Mouse (Mus musculus) intestine, embryonic 15.5 days (tissue): Measurements from ENCODE around the gene Ano7. TPM values are rescaled to one million over a fixed set of nuclear protein-coding genes. Genes with fewer than 3 reads are reported as not detected.
"Not testable (repeated sequence)": the region's sequence is repeated elsewhere in the genome, so short reads cannot be mapped to it uniquely, and the experiment has no call there.

Experiments
- ATAC-seq: fragments of 200-750 bp; cut with Nextera tagmentation; 2 replicates; pipeline ENCODE4 v1.8.0; 2017; ENCODE audit warnings: moderate TSS enrichment, moderate library complexity
- H3K27ac ChIP-seq: fragments of 300-500 bp; sonication (generic); 2 replicates; pipeline ENCODE4 v1.5.1; 2015; ENCODE audit warnings: mild to moderate bottlenecking, inconsistent platforms
- H3K27me3 ChIP-seq: fragments of 300-500 bp; sonication (generic); replicated peaks from 2 replicates; pipeline ENCODE4 v1.6.1; 2015; ENCODE audit warnings: inconsistent platforms
- H3K36me3 ChIP-seq: fragments of 300-500 bp; sonication (generic); 2 replicates; pipeline ENCODE4 v1.6.1; 2015; ENCODE audit warnings: inconsistent platforms
- H3K4me1 ChIP-seq: fragments of 300-500 bp; sonication (generic); replicated peaks from 2 replicates; pipeline ENCODE4 v1.6.1; 2015; ENCODE audit warnings: inconsistent platforms
- H3K4me2 ChIP-seq: fragments of 300-500 bp; sonication (generic); replicated peaks from 2 replicates; pipeline ENCODE4 v1.6.1; 2015; ENCODE audit warnings: mild to moderate bottlenecking, inconsistent platforms
- H3K4me3 ChIP-seq: fragments of 300-500 bp; sonication (generic); replicated peaks from 2 replicates; pipeline ENCODE4 v1.5.1; 2015; ENCODE audit warnings: inconsistent platforms
- H3K9ac ChIP-seq: fragments of 300-500 bp; sonication (generic); 2 replicates; pipeline ENCODE4 v1.6.1; 2015; ENCODE audit warnings: inconsistent platforms
- H3K9me3 ChIP-seq: fragments of 300-500 bp; sonication (generic); 2 replicates; pipeline ENCODE4 v1.6.1; 2016; ENCODE audit warnings: inconsistent platforms
- WGBS: fragments of 180-500 bp; shearing (Covaris S2); methylation state at CpG from one replicate; pipeline ENCODE4 v1.1.7; 2015; 5-methylcytosine and 5-hydroxymethylcytosine counted together
- polyA plus RNA-seq: library from polyadenylated mRNA; unstranded; fragments of >200 nt; fragmentation: Nextera tagmentation; extraction: Ambion mirVana; gene quantifications from 2 replicates; pipeline ENCODE4 v1.2.1, GENCODE M21; 2015

The Ano7 gene
- polyA plus RNA-seq, 1 experiment from 2014 or later = 2.0 TPM

DNA sequence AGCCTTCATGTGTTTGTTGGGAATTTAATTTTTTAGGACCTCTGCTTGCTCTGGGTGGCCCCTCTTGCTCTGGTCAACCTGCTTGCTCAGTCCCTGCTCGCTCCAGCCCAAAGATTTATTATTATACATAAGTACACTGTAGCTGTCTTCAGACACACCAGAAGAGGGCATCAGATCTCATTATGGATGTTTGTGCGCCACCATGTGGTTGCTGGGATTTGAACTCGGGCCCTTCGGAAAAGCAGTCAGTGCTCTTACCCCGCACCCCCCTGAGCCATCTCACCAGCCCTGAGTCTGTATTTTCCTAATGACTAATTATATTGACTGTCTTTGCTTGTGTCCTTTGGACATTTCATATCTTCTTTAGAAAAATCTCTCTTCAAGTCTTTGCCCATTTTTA, 5.4 kb downstream of the Ano7 start:
- Histone ChIP-seq H3K27me3 (no peaks in the 10 kb centered on the region), H3K36me3 (no peaks in the 10 kb centered on the region), H3K27ac (no peak overlapping the region), H3K9ac (no peak overlapping the region), H3K4me2 (no peak overlapping the region), H3K9me3 (no peaks in the 10 kb centered on the region), H3K4me1 (no peaks in the 10 kb centered on the region), H3K4me3 (no peak overlapping the region)
- ATAC-seq = no peak
- WGBS = 75% methylated on average over 5 of the region's 5 CpGs

DNA sequence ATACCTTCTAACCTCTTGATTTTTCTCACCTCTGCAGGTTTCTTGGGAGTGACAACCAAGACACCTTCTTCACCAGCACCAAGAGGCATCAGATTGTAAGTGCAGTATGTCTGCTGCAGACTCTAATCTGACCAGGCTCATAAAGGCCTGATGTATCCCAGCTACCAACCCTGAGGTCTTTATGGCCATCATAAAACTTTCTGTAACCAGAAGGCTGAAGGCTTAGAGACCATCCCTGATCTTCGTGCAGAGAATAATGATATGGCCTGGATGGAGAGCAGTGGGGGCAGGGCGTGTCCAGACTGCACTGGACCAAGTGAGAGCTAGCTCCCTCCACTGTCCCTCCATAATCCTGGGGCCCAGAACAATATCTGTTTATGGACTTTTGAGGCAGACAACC, 13.5 kb downstream of the Ano7 start:
- H3K27ac ChIP-seq = no peak overlapping the region
- H3K36me3 ChIP-seq = no peaks in the 10 kb centered on the region
- peak; percentile 67 for ATAC-seq
- H3K27me3 ChIP-seq = no peaks in the 10 kb centered on the region
- H3K4me1 ChIP-seq = no peaks in the 10 kb centered on the region
- no peaks in the 10 kb centered on the region for H3K9me3 ChIP-seq
- H3K4me3 ChIP-seq = no peak overlapping the region
- no peak overlapping the region for H3K9ac ChIP-seq
- no peak overlapping the region for H3K4me2 ChIP-seq
- WGBS = 30% methylated on average over 2 of the region's 2 CpGs

DNA sequence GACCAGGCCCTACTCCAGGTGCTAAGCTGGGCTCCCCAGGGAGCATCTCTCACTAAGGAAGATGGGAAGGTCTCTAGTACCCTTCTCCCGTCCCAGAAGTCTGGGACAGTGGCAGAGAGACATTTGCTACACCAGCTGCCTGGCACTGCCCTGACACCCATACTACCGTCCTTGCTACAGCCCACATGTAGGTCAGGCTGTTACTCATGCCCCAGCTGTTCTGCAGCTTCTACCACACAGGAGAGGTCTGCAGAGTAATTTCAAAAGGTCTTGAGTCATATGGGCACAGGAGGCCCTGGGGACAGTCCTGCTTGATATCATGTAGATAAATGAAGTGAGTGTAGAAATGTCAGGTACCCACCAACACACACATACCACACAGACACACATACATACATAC, 15.2 kb downstream of the Ano7 start:
- no peak overlapping the region for H3K9ac ChIP-seq
- H3K27ac ChIP-seq = no peak overlapping the region
- no peak for ATAC-seq
- H3K27me3 ChIP-seq = no peaks in the 10 kb centered on the region
- H3K4me1 ChIP-seq = no peaks in the 10 kb centered on the region
- no peaks in the 10 kb centered on the region for H3K9me3 ChIP-seq
- 81% methylated on average over 2 of the region's 2 CpGs for whole genome bisulfite sequencing
- H3K4me2 ChIP-seq = no peak overlapping the region
- H3K36me3 ChIP-seq = no peaks in the 10 kb centered on the region
- no peak overlapping the region for H3K4me3 ChIP-seq

DNA sequence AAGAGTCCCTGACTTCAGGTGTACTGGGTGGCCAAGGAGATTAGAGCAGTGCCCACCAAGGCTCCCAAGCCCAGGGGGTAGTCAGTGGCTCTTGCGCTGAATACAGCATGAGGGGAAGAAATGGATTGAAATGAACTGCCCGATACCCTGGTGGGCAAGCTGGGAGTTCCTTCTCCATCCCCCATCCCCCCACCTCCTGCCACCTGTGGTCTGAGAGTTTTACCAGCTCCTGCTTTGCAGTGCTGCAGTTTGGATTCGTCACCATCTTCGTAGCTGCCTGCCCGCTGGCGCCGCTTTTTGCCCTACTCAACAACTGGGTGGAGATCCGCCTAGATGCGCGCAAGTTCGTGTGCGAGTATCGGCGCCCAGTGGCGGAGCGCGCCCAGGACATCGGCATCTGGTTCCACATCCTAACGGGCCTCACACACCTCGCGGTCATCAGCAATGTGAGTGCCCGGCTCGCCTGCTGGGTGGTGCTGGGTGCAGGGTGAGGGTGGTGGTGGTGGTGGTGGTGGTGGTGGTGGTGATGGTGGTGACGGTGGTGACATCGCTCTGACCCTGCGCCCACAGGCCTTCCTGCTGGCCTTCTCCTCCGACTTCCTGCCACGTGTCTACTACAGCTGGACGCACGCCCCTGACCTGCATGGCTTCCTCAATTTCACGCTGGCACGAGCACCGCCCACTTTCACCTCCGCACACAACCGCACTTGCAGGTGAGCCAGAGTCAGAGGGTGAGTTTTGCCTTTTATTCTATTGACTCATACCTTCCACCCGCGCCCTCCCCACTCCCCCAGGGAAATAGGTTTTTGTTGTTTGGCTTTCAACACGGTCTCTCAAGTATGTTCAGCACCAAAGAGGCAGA, 27.7 kb downstream of the Ano7 start:
- peak overlapping the region; percentile 23 for H3K4me3 ChIP-seq
- 15% methylated on average over 38 of the region's 38 CpGs for WGBS
- no peaks in the 10 kb centered on the region for H3K9me3 ChIP-seq
- no peak overlapping the region for H3K27ac ChIP-seq
- peaks cover 1% of the 10 kb centered on the region; the same call in 1 of the 2 replicates for H3K36me3 ChIP-seq
- ATAC-seq = peak; percentile 42
- no peak overlapping the region for H3K9ac ChIP-seq
- no peaks in the 10 kb centered on the region for H3K27me3 ChIP-seq
- H3K4me1 ChIP-seq = peaks cover 5% of the 10 kb centered on the region
- peak overlapping the region; percentile 59 for H3K4me2 ChIP-seq

DNA sequence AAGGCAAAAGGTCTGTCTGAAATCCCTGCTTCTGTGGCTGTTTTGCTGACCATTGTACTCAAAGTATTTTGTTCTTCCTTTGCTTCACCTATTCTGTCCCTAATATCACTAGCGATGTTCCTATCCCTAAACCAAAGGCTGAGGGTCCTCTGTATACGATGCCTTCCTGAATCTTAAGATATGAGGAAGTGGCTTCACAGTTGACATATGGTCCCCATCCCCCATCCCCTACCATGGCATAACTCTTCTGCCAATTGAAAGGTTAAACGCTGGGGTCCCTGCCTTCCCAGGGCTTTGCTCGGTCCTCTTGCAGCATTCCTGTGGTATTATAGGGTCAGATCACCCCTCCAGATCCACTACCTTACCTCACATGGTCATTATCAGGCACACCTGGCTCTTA, 29.7 kb downstream of the Ano7 start:
- Histone ChIP-seq H3K9me3 (no peaks in the 10 kb centered on the region), H3K4me1 (peaks cover 5% of the 10 kb centered on the region), H3K27ac (no peak overlapping the region), H3K4me3 (no peak overlapping the region), H3K4me2 (no peak overlapping the region), H3K27me3 (no peaks in the 10 kb centered on the region), H3K36me3 (peaks cover 19% of the 10 kb centered on the region), H3K9ac (no peak overlapping the region)
- no peak for ATAC-seq
- 80% methylated on average over 4 of the region's 4 CpGs for WGBS

DNA sequence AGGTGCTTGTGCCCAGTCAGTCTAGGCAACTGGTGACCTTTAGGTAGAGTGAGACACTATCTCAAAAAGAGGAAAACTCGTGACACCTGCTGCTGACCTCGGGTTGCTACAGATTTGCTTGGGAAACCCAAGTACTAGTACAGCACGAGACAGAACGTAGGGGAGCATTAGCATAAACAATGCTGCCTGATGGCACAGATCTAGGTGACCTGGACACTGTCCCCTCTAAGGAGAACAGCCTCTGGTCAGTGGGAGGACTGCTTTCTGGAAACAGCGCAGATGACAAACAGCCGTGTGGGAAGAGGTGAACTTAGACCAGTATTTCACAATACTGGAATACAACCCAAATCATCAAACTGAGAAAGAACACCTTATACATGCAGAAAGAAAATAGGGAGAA, 58.4 kb downstream of the Ano7 start:
- H3K9ac ChIP-seq = no peak overlapping the region
- H3K4me2 ChIP-seq = no peak overlapping the region
- H3K27me3 ChIP-seq = no peaks in the 10 kb centered on the region
- no peaks in the 10 kb centered on the region for H3K9me3 ChIP-seq
- peaks cover 48% of the 10 kb centered on the region for H3K36me3 ChIP-seq
- no peak overlapping the region for H3K4me3 ChIP-seq
- no peak overlapping the region for H3K27ac ChIP-seq
- no peak for ATAC-seq
- H3K4me1 ChIP-seq = no peaks in the 10 kb centered on the region
- 85% methylated on average over 6 of the region's 6 CpGs for WGBS

DNA sequence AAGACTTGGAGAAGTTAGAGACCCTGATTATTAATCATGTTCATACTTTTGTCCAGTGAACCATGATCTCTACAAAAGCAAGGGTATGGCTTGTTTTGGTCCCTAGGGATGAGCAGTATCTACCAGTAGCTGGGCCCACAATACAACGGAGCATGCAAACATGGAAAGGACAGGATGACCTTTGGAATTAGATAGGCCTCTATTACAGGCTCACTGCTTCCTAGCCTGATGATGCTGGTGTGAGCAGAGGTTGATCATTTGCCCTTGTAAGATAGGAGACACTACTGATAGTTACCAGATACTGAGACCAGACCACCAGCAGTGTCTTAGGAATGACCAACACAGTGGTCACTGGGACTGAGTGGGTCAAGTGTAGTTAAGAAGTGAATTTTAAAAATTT, 65.6 kb downstream of the Ano7 start:
- peak; percentile 36; the same call in 1 of the 2 replicates for ATAC-seq
- H3K9me3 ChIP-seq = no peaks in the 10 kb centered on the region
- 74% methylated on average over 1 of the region's 1 CpGs for WGBS
- no peak overlapping the region for H3K4me2 ChIP-seq
- peaks cover 12% of the 10 kb centered on the region for H3K4me1 ChIP-seq
- no peaks in the 10 kb centered on the region for H3K27me3 ChIP-seq
- H3K4me3 ChIP-seq = no peak overlapping the region
- no peak overlapping the region for H3K9ac ChIP-seq
- H3K27ac ChIP-seq = no peak overlapping the region
- peaks cover 19% of the 10 kb centered on the region for H3K36me3 ChIP-seq

DNA sequence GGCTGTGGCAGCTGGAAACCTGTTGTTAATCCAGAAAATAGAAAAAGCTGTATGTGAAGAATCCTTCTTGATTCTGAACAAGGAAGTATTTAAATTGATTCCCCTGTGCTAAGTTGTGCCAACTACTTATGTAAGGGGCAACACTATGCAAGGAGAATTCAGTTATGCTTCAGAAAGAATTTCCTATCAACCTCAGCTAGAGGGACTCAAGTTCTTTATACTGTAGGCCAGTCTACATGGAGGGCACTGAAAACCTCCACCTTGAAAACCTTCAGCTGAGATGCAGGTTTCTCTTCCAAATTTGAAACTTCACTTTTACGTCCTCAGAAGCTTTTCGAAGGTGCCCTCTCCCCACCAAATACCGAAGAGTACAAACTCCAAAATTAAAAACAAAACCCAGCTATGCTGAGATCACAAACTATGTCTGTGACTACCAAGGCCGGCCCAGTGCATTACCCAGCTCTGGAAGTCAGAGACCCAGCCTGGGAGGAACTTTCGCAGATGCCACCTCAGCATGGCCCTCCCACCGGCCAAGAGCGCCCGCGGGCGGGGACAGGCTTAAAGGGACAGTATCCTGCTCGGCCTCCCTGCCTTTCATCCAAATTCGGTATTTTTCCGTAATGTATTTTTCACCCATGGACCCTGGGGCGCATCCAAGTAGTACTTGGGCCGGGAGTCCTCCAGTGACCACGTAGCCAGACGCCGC, 70.8 kb downstream of the Ano7 start:
- peaks cover 12% of the 10 kb centered on the region for H3K4me1 ChIP-seq
- ATAC-seq = peak; percentile 83
- WGBS = 3% methylated on average over 18 of the region's 18 CpGs
- peak overlapping the region; percentile 65 for H3K4me2 ChIP-seq
- no peaks in the 10 kb centered on the region for H3K27me3 ChIP-seq
- H3K9me3 ChIP-seq = no peaks in the 10 kb centered on the region
- H3K27ac ChIP-seq = peak overlapping the region; percentile 93
- peak overlapping the region; percentile 87 for H3K9ac ChIP-seq
- no peaks in the 10 kb centered on the region; the same call in 1 of the 2 replicates for H3K36me3 ChIP-seq
- H3K4me3 ChIP-seq = peak overlapping the region; percentile 78

DNA sequence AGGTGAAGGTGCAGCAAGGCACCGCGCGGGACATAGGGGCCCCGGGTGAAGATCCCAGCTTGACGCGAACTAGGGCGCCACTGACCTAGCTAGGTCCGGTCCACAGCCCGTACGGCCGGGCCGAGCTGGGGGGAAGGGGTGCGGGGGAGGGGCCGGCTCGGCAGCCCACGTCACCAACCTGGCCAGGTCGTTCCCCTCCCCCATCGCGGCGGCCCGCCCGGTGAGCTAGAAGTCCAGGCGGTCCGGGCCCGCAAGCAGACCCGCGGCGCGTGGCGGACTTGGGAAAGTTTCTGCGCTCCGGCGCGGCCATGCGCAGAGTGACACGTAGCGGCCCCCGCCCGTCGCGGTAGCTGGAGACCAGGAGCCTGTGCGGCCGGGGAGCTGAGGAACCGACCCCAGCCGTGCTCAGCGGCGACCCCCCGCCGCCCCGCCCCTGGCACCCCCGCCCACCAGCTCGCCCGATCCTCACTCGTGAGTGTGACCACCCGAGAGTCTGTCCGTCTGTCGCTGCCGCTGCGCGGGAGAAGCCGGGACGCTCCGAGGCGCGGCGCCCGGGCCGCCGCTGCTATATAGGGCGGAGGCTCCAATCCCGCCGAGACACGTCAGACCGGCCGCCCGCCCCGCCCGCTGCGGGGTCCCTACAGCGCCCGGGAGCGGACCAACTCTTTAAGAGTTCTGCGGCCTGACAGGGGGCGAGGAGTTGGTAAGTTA, 71.5 kb downstream of the Ano7 start:
- Histone ChIP-seq H3K27me3 (no peaks in the 10 kb centered on the region), H3K36me3 (no peaks in the 10 kb centered on the region; the same call in 1 of the 2 replicates), H3K9ac (peak overlapping the region; percentile 87), H3K27ac (peak overlapping the region; percentile 93), H3K4me2 (peak overlapping the region; percentile 65), H3K4me3 (peak overlapping the region; percentile 78), H3K4me1 (peaks cover 12% of the 10 kb centered on the region), H3K9me3 (no peaks in the 10 kb centered on the region)
- under 1% methylated on average over 83 of the region's 84 CpGs for WGBS
- ATAC-seq = peak; percentile 96

DNA sequence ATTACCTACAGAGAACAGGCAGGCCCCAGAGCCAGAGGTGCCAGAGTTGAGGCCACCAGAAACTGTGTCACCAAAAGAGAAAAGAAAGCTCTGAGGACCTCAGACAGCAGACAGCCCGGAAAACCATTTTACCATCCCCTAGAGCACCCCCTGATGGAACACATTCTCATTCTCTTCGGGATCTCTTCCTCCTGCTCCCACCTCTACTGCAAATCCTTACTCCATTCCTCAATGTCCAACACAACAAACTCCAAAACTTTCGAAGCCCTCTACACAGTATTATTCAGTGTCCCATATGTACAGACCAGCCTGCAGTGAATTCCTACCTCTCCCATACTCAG, 72.1 kb downstream of the Ano7 start:
- Histone ChIP-seq H3K27ac (peak overlapping the region; percentile 93), H3K36me3 (no peaks in the 10 kb centered on the region; the same call in 1 of the 2 replicates), H3K9me3 (no peaks in the 10 kb centered on the region), H3K4me2 (peak overlapping the region; percentile 65), H3K27me3 (no peaks in the 10 kb centered on the region), H3K4me3 (peak overlapping the region; percentile 78), H3K4me1 (peaks cover 12% of the 10 kb centered on the region), H3K9ac (peak overlapping the region; percentile 87)
- ATAC-seq = peak; percentile 52
- 6% methylated on average over 3 of the region's 3 CpGs for WGBS

DNA sequence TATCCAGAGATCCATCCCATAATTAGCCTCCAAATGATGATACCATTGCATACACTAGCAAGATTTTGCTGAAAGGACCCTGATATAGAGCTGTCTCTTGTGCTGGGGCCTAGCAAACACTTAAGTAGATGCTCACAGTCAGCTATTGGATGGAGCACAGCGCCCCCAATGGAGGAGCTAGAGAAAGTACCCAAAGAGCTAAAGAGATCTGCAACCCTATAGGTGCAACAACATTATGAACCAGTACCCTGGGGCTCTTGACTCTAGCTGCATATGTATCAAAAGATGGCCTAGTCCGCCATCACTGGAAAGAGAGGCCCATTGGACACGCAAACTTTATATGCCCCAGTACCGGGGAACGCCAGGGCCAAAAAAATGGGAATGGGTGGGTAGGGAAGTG, 76.4 kb downstream of the Ano7 start:
- 86% methylated on average over 5 of the region's 5 CpGs for WGBS
- not testable (repeated sequence) for H3K9me3 ChIP-seq, H3K4me3 ChIP-seq, ATAC-seq, H3K27ac ChIP-seq, H3K36me3 ChIP-seq, H3K4me2 ChIP-seq, H3K4me1 ChIP-seq, H3K27me3 ChIP-seq, H3K9ac ChIP-seq

DNA sequence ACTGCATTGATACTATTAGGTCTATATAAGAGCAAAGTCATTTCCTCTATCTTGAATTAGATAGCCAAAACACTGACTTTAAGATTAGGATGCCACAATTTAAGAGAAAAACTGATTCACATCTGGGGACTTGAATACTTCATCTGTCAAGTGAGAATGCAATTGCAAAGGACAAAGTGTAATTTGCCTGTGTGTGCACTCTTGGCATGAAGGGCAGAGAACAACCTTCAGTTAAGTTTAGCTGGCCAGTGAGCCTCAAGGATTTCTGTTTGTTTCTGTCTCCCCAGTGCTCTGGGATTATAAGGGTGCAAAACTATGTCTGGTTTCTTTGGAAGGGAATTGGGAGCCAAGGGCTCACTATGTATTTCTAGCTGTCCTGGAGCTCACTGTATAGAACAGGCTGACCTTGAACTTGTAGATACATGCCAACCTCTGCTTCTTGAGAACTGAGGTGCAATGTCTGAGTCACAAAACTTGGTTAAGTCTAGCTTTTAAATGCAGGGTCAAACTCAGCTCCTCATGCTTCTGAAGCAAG, 80.1 kb downstream of the Ano7 start:
- Histone ChIP-seq H3K27me3 (no peaks in the 10 kb centered on the region), H3K4me3 (no peak overlapping the region), H3K36me3 (no peaks in the 10 kb centered on the region), H3K9ac (no peak overlapping the region), H3K4me1 (no peaks in the 10 kb centered on the region), H3K4me2 (no peak overlapping the region), H3K9me3 (no peaks in the 10 kb centered on the region), H3K27ac (no peak overlapping the region)
- no peak for ATAC-seq
